Mouse (Mus musculus): ENCODE results near the gene Eif3f.

Gene Eif3f

DNA sequence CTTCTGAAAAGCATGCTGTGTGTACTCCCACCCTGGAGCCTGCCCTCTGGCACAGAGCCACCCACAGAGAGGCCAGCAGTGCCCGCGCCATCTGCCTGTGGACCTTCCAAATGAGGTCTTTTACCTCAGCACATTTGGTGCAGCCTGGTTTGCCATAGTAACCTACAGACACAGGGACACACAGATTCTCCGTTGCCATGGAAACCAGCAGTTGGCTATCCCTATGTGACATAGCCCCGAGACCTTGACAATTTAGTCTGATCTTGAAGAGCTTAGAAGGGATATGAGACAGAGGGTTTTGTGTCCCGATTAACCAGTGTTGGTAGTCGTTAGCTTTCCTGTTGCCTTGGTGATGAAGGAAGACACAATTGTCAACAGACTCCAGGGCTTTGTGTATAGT is 38.1 kb downstream of the Eif3f start:
- no peak for DNase-seq

- DNase-seq = no peak
Observed at GRCm38 (mm10) chr7:108985934-108986708, 51.9 kb downstream of the Eif3f start.

GRCm38 (mm10) chr7:108991207-108991606 is 57.0 kb downstream of the Eif3f start:
- DNase-seq = no peak
